Mouse (Mus musculus) megakaryocyte, adult 5-6 weeks (primary cell): ENCODE measurements around the gene Zfp961. TPM values are rescaled to one million over a fixed set of nuclear protein-coding genes. Genes with fewer than 3 reads are reported as not detected.
A peak's percentile ranks its signal among the peaks of the same experiment; 100 is the strongest.
"Not testable (repeated sequence)": the region's sequence is repeated elsewhere in the genome, so short reads cannot be mapped to it uniquely, and the experiment has no call there.

ENCODE experiments used
- ATAC-seq: 2 replicates; pipeline ENCODE4 v1.8.0; 2016; ENCODE audit warnings: mild to moderate bottlenecking, inconsistent platforms; ENCODE audit not compliant: poor library complexity, severe bottlenecking
- total RNA-seq, 2 experiments: library from RNA; stranded (forward) in 1 of 2; stranded (reverse) in 1 of 2; fragments of 153-499, 151-499 nt in 1 of 2; fragments of 221-1000, 200-1000 nt in 1 of 2; gene quantifications; 2 replicates each; pipeline versions ENCODE4 v1.2.3 to v1.2.4; 2015 to 2017

The Zfp961 gene
- total RNA-seq (2015) (31.4 and 34.4 TPM in 2 replicates), total RNA-seq (2017) (23.1 and 25.4 TPM in 2 replicates)

DNA sequence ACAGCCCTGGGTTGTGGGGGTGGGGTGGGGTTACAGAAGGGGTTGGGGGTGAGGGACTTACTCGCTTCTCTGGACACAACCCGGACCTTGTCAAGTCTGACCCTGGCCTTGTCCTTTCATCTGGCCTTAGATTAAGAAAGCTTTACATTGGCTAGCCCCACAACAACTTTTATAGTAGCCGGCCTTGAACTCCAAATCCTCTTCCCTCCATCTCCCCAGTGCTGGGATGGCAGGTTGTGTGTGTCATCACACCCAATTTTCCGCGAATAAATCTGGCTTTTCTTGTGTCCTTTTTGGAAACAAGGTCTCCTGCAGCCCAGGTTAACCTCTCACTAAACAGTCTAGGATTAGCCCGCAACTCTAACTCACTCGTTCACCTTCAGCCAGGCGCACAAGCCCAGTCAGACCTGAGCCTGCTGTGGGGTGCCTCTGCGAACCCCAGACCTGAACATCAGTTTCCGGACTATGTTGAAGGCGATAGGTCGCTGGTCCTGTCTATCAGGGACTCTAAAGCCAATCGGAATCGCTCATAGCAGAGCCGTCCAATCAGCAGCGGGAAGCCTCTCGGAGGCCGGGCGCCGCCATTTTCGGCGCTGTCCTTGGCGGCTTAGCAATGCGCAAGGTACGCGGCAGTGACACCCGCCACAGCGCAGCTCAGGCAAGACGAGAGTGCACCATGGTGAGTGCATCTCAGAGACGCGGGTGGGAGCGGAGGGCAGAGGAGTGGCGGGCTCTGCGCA lies at the start of gene Zfp961:
Zfp961 (plus strand) TSS at position 557 of the 740 bp plus-strand sequence.
- peak; percentile 99 for ATAC-seq

DNA sequence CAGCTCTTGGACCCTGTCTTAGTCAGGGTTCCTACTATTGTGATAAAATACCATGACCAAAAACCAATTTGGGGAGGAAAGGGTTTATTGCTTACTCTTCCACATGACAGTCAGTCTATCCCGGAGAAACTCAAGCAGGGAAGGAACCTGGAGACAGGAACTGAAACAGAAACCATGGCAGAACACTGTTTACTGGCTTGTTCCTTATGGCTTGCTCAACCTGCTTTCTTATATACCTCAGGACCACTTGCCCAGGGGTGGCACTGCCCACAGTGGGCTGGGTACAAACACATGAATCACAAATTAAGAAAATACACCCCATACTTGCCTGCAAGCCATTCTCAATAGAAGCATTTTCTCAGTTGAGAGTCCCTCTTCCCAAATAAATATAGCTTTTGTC lies 47.8 kb upstream of the Zfp961 start:
- not testable (repeated sequence) for ATAC-seq

DNA sequence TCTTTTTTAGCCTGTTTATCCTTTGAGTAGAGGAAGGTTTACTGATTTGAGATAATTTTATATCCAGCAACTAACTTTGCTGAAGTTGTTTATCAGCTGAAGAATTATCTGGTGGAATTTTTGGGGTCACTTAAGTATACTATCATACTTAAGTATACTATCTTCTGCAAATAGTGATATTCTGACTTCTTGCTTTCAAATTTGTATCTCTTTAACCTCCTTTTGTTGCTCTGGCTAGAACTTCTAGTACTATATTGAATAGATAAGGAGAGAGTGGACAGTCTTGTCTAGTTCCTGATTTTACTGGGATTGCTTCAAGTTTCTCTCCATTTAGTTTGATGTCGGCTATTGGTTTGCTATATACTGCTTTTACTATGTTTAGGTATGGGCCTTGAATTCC lies 44.0 kb upstream of the Zfp961 start:
- ATAC-seq: no peak

DNA sequence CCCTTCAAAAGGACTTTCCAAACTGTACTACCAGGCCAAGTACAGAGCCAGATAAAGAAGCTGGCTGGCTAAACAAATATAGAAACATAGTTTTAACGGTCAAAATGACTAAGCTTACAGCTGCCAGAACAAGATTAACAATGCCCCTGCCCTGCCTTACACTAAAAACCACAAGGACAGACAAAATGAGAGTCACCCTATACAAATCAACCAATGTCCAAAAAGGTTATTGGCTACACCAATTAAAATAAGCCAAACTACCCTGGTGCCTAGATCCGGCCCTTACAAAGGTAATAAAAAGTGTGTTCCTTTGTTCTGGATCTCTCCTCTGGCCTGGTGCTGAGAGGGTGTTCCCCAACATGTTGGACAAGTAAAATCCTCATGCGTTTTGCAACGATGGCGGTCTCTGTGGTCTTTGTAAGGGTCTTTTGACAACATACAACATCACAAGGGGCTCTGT lies 43.0 kb upstream of the Zfp961 start:
- no peak for ATAC-seq

DNA sequence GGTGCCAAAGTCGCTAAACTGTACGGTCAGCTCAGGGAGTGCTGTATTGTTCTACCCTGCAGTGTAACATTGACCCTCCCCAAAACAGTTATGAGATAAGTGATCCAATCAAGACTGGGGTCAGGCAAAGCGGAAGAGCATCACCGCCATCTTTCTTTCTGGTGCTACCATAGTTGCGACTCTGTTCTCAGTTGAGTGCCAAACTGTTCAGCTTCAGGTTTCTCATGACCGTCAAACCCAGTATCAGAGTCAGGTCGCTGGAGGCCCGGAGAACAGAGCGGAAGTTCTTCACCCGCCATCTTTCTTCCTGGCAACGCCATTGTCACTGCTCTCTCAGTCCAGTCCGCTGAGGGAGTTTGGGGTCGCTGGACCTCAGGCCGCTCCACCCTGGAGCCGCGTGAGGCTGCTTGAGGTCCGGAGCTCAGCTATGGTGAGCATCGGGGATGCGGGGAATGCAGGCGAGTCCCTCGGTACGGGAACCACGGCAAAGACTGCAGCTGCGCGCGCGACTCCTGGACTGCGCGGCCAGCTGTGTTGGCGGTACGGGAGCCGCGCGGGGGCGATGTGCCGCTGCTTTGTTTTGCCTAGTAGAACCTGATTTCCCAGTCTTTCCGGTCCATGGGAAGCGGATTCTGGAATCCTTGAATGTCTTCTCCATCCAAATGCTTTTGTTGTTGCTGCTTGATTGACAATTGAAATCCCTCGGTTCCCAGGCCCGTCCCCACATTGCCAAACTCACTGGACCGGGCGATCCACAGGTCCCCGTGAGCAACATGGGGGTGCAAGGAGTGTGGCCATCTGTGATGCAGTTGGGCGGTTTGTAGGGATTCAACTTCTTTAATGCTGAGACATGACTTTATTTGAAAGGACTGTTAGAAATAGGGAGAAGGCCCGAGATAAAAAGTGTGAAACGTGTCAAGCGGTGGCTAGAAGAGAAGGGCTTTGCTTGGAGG lies 42.3 kb upstream of the Zfp961 start, which contains the start of the genes Zfp882 and Zfp617:
Zfp882 (plus strand) TSS at position 300 of the 953 bp plus-strand sequence.
Zfp617 (plus strand) TSS at position 327 of the 953 bp plus-strand sequence.
- peak; percentile 95 for ATAC-seq

DNA sequence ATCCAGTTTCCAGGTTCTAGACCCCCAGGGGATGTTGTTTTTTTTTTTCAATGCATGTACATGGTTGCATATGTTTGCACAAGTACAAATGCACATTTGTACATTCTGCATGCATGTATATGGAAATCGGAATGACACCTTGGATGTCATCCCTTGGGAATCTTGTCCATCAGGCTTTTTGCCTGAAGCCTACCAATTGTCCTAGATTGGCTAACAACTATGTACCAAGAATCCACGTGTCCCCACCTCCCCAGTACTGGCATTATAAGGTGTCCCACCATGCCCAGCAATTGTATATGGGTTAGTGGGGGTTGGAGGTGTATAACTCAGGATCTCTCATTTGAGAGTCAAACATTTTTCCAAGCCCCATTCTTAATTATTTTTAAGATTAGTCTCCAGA lies 38.6 kb upstream of the Zfp961 start:
- no peak for ATAC-seq

DNA sequence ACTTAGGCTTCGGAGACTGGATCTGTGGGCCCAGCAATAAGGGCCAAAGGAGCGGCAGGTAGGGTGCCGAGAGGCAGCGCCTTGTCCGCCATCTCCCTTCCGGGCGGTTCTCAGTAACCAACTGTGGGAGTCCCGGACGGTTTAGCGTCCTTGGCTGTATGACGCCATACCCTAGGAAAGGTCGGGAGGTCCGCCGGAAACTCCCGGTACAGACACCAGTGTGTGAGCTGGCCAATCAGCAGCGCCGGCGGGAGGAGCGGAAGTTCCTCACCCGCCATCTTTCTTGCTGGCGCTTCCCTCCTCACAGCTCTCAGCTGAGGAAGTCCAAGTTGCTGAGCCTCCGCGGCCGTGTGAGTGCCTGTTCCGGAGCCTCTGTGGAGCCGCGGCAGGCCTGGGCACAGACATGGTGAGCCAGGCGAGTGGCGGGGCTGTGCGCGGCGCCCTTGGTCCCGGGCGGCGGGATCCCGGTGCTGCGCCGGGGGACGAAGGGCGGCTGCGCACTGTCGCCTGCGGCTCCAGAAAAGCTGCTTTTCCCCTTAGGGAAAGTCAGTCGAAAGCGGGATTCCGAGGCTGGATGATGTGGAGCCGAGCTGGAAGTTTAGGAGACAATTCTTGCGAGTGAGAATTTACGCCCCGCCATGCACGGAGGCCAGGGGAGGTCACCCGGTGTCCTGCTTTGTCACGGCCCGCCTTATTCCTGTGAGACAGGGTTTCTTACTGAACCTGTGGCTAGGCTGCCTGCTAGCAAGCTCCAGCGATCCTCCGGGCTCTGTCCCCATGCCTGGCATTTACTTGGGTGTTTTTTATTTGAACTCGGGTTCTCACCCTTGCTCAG lies 28.1 kb upstream of the Zfp961 start:
- peak; percentile 98 for ATAC-seq

DNA sequence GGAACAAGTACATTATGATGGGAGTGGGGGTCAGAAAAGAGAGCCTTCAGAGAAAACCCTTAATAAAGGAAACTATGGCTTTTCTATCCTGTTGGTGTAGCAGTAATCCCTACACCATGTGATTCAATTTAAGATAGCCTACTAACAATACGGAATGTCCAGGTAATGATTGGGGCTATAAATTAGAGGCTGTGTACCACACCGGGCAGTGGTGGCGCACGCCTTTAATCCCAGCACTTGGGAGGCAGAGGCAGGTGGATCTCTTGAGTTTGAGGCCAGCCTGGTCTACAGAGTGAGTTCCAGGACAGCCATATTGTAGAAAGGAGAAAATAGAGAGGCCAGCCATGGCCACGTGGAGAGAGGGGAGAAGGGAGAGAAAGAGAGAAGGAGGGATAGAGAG lies 25.0 kb upstream of the Zfp961 start:
- no peak for ATAC-seq

DNA sequence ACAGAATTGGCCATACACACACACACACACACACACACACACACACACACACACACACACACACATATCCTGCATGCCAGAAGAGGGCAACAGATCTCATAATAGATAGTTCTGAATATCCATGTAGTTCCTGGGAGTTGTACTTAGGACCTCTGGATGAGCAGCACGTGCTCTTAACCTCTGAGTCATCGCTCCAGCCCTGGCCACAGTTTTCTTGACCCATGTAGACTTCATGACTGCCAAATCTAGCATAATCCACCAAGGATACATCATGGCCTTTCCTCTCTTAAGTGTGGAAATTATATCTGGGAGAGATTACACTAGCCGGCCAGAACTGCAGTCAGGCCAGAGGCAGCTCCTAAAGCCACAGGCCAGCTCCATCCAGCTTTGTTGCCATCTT lies 24.3 kb upstream of the Zfp961 start:
- no peak for ATAC-seq

DNA sequence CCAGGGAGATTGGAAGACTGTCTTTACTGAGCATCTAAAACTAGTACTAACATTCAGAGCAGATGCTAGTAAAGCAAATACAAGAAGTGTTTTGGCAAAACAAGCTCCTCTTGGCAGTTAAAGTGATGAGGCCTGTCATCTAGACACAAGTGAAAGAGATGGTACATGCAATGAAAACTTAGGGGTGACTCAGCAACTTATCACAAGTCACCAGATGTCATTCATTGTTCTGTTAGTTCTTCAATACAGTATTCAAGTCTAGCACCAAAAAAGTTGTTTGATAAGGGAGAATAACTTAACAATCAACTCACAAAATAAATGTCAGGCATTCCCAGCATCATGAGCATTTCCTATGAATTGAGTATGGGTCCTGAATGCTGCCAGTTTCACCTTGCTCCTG lies 23.1 kb upstream of the Zfp961 start:
- no peak for ATAC-seq

DNA sequence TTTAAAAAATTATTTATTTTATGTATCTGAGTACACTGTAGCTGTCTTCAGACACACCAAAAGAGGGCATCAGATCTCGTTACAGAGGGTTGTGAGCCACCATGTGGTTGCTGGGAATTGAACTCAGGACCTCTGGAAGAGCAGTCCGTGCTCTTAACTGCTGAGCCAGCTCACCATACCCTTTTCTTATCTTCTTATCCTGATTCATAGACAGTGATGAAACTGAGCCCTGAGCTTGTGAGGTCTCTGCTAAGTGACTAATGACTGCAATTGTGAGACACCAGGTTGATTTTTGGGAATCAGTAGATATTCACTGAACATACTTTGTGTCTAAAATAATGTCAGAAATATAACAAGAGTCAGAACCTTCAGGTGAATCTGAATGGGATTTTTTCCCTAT lies 12.8 kb upstream of the Zfp961 start:
- ATAC-seq: not testable (repeated sequence)

DNA sequence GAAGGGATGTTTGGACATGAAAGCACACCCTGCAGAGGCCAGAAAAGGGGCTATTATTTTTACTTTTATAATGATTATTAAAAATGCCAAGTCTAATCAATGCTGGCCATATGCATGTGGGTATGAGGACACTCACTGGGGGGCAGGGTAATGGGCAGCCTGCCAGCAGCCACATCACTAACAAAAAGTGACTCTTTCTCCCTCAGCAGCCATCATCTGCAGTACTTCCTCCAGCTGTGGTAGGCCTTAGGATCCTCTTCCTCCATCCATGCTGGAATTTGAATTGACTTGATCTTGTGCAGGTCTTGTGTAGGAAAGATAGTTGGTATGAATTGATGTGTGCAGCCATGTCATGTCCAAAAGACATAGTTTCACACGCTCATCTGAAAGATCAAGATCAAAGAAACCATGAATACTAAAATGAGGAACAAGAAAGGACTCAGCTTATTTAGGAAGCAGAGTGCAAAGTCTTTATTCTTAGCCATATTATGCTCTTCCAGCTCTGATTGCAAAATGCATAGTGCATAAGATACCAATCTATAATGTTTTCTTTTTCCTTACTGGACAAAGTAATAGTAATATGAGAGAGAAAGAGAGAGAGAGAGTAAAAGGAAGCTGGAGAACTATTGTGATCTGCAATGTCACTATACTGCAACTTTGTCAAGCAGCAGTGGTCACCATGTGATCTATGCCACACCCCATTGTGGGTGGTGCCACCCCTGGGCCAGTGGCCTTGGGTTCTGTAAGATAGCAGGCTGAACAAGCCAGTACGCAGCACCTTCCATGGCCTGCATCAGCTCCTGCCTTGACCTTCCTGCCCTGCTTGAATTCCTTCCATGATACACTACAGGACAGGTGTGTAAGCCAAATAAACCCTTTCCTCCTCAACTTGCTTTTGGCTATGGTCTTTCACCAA lies 10.3 kb upstream of the Zfp961 start:
- peak; percentile 93 for ATAC-seq

DNA sequence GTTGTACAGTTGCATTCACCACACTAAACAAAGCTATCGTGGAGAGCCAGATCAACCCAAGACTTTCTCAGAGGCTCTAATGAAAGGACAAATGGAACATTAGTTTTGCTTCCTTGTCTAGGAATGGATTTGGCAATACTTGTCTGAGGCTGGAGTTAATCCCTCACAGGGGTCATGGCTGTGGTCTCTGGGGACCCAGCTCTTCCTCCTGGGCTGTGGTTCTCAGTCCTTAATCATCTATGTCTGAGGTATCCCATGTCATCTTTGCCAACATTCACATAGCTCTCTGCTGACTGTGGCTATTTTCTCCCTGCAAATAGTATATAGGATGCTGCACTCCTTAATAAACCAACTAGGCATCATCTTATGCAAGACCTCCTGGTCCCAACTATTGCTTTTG lies 9.1 kb upstream of the Zfp961 start:
- peak; percentile 46; the same call in 1 of the 2 replicates for ATAC-seq

DNA sequence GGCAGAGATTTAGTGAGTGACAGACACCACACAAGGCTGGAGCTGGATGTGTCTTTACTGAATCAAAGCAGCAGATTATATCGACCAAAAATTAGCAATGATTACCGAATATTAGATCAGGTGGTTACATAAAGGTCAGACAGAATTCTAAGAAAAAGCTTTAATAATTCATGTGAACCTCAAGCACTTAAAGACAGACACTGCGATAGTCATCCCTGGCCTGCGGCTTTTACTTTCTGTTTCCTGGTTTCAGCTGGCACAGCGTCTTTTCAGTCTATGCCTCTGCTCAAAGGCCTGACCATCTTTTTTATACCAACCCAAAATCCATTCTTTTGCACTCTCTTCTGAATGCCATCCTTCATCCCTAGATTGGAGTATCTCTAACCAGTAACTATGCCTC lies 2.2 kb upstream of the Zfp961 start:
- ATAC-seq: no peak

DNA sequence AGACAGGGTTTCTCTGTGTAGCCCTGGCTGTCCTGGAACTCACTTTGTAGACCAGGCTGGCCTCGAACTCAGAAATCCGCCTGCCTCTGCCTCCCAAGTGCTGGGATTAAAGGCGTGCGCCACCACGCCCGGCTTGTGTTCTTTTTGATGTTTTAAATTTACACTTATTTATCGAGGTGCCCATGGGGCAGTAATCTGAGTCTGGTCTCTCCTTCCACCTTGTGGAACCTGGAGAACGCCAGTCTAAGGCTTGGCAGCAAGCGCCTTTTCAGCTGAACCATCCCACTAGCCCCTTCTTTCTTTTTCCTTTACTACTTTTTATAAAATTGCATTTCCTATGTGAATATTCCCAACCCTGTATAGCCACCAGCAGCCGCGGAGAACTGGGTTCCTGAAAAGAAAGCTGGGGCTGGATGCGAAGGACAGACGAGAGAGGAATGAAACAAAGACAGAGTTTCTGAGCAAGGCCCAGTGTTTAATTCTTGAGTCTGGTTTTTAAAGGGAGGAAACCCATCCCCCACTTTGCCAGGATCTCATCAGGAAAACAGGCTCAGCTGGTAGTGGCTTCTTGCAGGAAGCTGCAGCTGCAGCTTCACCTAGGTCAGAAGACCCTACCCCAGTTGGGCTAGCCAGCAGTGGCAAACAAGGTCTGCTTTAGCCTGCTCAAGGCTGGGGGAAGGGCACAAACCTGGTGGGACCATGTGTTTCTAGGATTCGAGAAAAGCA lies 761 bp downstream of the Zfp961 start:
- ATAC-seq: no peak

DNA sequence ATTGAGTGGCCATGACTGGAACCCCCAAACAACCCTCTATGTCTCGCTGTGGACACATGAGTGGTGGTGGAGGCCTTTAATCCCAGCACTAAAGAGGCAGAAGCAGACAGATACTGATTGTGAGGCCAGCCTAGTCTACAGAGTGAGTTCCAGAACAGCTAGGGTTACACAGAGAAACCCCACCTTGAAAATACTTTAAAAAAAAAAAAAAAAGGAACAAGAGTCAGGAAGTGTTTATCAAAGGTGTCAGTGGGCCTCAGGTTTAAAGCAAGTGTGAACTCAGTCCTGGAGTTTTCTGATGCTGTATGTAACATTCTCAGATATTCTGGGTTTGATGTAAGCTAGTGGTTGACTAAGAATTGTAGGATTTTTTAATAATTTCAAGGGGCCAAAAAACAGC lies 1.7 kb downstream of the Zfp961 start:
- no peak for ATAC-seq

DNA sequence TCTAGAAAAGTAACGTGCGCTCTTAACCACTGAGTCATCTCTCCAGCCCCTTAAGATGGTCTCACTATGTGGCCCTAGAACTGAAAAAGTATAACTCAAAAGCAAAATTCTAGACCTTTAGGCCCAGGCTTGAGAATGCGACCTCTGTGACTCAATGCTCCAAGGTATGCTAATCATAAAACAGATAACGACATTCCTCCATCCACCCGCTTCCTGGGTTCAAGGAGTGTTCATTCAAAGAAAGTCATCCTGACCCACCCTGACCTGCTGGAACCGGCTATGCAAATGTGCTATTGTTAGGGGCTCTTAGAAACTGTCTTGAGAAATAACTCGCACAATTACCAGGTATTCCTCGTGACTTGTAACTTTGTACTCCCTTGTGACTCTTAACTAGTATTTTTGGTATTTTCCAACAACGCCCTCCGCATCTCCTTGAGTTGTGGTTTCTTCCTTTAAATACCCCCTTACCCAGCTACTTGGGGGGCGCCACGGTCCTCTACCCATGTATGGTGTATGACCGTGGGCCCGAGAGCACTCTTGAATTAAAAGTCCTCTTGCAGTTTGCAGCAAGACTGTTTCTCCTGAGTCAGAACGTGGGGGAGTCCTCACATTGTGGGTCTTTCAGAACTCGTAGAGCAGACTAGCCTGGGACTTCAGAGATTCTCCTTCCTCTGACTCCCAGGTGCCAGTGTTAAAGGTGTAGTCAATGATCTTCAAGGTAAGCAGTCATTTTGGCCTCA lies 2.3 kb downstream of the Zfp961 start:
- not testable (repeated sequence) for ATAC-seq

DNA sequence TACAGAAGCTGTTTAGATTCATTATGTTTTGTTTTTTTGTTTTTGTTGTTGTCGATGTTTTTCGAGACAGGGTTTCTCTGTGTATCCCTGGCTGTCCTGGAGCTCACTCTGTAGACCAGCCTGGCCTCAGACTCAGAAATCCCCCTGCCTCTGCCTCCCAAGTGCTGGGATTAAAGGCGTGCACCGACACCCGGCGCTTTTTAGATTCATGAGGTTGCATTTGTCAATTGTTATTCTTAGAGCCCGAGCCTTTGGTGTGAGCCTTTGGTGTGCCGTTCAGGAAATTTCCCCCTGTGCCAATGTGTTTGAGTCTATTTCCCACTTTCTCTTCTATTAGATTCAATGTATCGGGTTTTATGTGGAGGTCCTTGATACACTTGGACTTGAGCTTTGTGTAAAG lies 3.8 kb downstream of the Zfp961 start:
- ATAC-seq: no peak
